Mouse (Mus musculus) megakaryocyte, adult 5-6 weeks (primary cell): ENCODE results near the gene Krtap27-1. TPM values are rescaled to one million over a fixed set of nuclear protein-coding genes. Genes with fewer than 3 reads are reported as not detected.

ENCODE experiments used
- ATAC-seq: 2 replicates; pipeline ENCODE4 v1.8.0; 2016; ENCODE audit warnings: mild to moderate bottlenecking, inconsistent platforms; ENCODE audit not compliant: poor library complexity, severe bottlenecking
- total RNA-seq, 2 experiments: library from RNA; stranded (forward) in 1 of 2; stranded (reverse) in 1 of 2; fragments of 153-499, 151-499 nt in 1 of 2; fragments of 221-1000, 200-1000 nt in 1 of 2; gene quantifications; 2 replicates each; pipeline versions ENCODE4 v1.2.3 to v1.2.4; 2015 to 2017

The Krtap27-1 gene
- total RNA-seq (2015) (not detected in 2 replicates), total RNA-seq (2017) (not detected in 2 replicates)

DNA sequence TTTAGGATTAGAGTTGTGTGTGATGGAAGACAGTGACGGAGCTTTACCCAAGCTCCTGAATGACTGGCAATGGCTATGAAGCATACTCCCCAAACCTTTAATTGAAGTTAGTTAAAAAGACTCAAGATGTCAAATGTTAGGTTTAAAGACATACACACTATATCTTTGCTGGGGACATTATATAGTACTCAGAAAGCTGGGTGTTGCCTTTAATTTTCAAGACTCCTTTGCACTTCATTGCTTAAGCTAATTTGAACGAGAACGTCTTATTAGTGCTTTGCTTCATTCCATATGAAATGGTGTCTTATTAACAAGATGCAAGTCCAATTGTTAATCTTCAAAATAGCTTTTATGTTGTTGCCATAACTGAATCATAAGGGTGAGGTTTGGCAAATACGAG, at the start of gene Krtap27-1:
TSS of gene Krtap27-1 (minus strand) at position 101 of the 400 bp plus-strand sequence.
- no peak for ATAC-seq

DNA sequence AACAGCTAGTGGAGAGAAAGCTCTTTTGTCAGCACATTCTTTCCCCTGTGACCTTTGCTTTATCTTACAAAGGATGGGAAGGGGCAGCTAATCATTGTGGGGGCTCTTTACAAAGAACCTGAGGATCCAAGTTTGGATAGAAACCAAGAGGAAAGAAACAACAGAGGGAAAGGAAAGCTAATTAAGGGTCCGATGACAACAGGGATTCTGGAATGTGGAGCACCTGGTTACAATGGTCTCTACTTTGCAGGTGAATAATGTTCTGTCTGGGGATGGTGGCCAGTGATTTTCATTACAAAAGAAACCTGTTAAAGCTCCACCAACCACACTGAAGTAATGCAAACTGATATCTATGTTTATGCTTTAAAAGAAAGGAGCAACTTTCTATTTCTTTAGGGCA, 48.6 kb upstream of the Krtap27-1 start:
- ATAC-seq: no peak

DNA sequence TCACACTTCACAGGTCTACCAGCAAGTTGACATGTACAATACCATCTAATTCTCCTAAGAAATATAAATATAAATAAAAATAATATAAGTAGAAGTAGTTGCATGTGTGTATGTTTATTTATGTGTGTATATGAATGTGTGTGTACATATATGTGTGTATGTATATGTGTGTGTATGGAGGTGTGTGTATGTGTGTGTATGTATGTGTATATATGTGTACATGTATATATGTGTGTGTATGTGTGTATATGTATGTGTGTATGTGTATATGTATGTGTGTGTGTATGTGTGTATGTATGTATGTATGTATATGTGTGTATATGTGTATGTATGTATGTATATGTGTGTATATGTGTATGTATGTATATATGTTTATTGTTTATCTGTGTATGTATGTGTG, 45.1 kb upstream of the Krtap27-1 start:
- no peak for ATAC-seq

DNA sequence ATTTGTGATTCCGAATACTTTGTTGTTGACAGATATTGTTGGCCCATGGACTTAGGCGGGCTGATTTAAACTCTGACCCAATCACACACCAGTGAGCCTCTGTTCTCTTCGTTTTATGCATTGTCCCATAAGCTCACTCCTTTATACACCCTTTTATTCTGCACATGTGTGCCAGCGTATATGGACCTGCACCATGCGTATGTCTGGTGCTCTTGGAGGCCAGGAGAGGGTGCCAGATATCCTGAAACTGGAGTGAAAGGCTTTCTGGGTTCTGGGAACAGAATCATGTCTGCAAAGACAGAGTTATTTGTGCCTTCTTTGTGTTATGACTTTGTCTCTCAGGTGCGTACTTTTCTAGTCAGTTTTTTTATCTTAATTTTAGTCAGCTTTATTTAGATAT, 39.8 kb upstream of the Krtap27-1 start:
- no peak for ATAC-seq

DNA sequence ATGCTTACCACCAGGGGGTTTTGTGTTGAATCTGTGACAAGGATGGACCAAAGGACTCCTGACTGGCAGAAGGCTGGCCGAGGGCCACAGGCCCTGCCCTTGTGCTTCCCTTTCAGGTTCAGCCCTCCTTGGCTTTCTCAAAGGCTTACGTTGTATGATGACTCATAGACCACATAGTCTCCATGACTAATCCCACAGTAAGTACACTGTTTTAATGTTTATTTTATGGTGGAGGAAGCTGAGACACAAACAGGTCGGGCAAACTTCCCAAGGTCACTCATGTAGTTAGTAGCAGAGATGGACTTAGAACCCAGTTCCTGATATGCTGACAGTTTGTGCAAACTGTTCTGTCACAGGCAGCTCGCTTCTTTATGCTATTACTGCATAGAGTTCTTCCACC, 39.3 kb upstream of the Krtap27-1 start:
- no peak for ATAC-seq

DNA sequence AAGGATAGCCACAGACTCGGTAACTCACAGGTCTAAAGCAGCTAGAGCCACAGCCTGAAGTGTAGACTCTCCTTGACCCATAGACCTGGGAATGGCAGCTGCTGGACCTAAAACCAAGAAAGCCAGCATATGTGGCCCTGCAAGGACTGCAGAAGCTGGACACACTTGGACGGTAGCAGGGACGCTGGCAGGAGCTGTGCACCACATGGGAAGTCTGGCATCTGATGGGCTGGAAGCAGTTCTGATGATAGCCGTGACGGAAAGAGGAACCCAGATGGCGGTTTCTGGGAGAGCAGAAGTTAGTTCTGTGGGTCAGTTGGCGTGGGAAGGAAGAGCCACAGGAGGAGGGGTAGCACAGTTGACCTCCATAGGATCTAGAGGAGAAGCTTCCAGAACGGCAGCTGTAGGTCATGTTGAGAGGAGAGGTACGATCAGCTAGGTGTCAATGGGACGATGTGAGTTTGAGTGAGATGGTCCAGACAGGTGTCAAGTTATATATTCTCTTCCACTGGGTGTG, 36.1 kb upstream of the Krtap27-1 start, which contains the start of gene 2310061N02Rik:
TSS of gene 2310061N02Rik (minus strand) at position 467 of the 517 bp plus-strand sequence.
- ATAC-seq: peak; percentile 33; the same call in 1 of the 2 replicates

DNA sequence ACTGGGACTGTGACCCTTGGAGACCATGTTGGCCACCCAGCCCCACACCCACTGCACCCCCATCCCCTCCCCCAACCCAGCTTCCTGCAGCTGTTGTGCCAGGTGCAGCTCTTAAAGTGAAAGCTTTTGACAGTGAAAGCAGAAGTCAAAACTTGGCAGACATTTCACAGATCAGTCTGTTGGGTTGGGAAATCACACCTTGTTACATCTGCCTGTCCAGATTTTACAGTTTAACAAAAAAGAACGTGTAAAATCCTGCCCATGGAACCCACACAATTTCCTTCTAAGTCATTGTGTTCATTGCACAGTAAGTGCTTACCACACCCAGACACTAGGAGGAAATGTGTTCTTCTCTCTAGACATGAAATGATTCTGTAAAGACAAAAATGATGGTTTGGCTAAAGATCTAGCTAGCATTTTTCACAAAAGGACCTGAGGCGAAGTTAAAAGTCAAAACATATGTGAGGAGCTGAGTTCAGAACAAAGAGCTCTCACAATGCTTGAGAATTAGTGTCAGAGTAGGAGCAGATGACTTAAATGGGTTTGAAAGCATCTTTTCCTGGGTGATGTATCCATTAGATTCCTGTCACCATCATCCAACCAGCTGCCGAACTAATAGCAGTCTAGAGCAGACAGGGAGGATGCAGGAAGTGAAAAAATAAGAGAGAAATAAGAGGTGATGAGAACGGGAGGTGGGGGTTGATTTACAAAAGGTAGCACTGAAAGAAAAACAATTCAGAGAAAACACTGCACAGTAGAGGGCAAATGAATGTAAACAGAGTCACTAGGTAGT, 29.8 kb upstream of the Krtap27-1 start:
- peak; percentile 43 for ATAC-seq

DNA sequence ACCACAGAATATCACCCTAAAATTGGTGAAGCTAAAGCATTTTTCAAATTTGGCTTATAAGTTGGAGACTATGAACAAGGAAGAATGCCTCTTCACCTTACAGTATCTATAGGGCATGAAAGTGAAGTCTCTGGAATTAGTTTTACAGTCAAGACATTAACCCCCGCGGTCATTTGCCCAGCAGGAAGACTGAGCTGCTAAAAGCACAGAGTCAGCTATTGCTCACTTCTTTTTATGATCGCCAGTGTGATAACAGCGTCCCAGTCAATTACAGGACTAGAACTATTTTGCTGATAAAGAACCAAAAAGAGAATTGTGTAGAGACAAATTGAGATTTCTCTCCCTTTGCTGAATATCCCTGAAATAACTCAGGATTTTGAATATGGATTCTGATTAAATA, 24.8 kb upstream of the Krtap27-1 start:
- ATAC-seq: no peak

DNA sequence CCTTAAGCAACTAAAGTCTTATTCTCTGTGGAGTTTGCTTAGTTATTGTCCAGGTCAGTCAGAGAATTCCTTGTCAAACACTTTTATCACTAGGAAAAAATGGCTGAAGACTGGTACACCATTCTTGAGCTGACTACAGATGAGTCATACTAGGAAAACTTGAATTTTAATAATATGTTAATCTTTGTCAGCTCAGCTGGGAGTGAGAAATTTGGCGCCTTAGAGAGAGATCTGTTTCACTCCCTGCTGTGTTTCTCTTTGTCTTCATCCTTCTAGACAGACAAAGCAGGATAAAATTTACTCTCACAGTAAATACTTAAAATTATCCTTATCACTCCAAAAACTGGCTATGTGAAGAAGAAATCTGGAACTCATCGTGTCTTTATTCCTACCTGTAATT, 9.8 kb upstream of the Krtap27-1 start:
- no peak for ATAC-seq

DNA sequence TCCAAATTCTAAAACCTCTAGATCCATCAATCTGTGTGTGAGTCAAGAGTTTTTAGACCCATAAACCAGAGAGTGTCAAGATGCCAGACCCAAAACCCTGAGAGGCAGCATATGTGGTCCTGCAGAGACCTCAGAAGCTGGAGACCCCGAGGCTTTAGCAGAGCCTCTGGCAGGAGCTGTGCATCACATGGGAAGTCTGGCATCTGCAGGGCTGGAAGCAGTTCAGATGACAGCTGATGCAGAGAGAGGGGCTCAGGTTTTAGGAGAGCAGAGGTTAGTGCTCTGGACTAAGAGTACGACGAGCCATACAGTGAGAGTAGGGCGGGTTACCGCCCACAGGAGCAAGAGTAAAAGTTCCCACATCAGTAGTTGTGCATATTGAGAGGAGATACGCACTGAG, 7.6 kb upstream of the Krtap27-1 start:
- no peak for ATAC-seq

DNA sequence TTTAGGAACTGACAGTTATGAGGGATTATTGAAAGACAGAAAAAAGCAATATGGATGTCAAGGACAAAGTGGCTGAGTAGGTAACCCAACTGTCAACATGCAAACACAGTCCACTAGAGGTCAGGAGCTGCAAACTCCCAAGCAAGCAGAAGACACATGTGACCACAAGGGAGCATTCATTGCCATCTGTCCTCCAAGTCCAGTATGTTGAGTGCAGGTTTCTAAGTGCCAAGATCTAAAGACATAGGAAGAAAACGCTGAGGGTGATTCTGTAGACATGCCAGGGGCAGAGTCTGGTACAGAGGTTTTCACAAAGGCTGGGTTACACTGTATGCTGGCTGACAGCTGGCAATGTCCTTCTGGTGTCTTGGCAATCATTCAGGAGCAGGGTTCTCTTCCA, 14.0 kb downstream of the Krtap27-1 start:
- ATAC-seq: no peak

DNA sequence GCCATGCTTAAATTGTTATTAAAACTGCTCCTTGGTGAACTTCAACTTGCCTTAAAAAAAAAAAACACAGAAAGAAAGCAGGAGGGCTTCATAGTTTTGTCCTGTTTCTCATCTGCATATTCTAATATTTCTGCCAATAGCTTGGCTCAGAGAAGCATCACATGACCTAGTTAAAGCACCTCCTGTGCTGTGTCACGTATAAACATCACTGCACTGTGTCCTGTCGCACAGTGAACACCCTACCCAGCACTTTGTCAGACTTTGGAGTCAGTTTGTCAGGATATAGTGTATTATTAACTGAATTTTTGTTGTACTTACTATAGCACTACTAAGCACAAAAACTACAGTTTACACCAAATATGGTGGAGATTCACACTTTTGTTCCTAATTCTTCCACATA, 19.5 kb downstream of the Krtap27-1 start:
- no peak for ATAC-seq

DNA sequence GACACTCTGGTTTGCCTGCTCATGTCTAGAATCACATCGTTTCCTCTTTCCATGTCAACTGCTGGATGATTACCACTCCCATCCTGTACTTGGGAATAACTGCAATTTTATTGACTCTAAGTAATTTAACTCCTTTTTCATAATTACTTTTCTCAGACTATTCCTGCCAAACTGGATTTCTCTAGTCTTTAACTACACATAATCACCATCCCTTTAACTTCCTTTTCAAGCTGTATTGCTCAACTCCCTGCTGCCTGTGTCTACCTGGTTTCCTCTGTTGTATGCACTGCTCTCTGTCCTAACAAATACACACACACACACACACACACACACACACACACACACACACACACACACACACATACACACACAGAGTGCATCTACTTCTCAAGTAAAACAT, 20.4 kb downstream of the Krtap27-1 start:
- ATAC-seq: no peak

DNA sequence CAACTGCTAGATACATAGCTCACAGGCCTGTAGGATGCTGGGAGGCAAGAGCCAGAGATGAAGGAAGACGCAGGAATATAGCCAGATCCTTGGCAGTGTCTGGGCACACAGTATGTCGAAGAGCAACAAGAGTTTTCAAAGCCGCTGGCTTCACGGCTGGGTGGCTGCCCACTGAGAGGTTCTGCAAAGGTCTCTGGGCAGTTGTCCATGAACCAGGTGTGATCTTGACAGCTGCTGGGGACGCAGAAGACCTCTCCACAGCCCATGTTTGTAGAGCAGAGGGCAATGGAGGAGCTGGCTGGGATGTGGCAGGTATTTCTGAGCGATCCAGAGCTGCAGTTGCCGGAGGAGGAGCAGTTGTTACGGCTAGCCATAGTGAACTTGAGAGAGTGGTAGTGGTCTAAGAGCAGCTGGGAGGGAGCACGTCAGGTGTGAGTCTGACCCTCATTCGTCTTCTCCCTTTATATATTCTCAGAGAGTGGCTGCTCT, 24.1 kb downstream of the Krtap27-1 start, which contains the start of gene Krtap26-1:
TSS of gene Krtap26-1 (minus strand) at position 439 of the 489 bp plus-strand sequence.
- ATAC-seq: no peak

DNA sequence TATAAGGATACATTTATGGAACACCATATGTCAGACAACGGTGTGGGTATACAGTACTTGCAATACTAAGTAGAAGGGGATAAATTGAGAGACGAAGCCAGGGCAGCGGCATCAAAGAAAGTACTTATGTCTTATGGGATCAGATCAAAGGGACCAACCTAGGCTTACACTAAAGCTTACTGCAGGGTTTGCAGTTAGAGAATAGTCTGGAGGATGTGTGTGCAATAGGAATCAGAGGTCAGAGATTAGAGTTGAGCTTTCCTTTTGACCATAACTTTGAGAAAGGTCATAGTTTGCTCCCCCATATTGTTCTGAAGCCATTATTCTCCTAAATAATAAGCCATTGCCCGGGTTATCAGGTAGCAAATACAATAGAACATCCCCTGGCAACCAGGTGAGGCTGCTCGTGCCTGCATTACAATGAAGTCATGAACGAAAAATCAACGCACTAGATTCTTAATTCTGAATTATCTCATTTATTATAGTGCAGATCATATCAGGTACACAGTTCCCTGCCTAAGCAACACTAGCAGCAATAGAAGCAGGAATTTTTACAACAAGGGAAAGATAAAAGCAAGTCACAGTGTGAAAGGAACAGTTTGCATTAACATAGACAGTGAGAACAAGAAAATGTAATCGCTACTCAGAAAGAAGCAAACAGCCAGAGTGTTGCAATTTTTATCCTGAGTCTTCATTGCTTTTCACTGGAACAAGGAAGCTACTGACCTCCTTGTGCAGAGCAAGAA, 24.9 kb downstream of the Krtap27-1 start:
- no peak for ATAC-seq

DNA sequence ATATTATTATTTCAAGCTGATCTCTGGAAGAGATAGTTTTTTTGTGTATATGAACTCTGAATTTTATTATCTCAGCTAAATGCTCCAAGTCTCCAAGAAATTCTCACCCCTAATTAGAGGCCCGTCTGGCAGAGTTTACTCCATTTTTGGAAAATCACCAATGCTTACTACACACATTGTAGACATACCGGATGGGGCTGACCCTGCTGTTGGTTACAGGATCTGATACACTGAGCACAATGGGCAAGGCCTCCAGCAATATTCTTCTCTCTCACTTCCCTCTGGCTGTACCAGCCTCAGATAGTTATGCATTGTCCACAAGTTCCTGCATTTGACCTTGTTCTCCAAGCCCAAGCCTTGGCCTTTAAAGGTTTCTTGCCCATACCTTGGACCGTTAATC, 31.4 kb downstream of the Krtap27-1 start:
- ATAC-seq: no peak

DNA sequence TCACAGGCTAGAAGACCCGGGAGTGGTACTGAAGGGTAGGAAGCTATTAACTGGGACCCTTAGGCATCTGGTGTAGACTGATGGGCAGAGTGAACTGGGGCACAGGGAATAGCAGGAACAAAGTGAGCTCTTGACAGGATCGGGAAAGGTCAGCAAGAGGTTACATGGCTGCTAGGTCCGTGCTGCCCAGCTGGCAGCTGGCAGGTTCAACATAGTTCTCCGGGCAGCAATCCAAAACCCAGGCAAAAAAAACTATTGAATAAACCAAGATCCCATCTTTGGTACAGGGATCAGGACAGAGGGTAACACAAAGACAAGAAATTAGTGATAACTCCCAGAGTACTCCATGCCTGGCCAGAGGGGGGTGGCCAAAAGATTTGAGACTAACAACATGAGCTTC, 36.3 kb downstream of the Krtap27-1 start:
- ATAC-seq: no peak

DNA sequence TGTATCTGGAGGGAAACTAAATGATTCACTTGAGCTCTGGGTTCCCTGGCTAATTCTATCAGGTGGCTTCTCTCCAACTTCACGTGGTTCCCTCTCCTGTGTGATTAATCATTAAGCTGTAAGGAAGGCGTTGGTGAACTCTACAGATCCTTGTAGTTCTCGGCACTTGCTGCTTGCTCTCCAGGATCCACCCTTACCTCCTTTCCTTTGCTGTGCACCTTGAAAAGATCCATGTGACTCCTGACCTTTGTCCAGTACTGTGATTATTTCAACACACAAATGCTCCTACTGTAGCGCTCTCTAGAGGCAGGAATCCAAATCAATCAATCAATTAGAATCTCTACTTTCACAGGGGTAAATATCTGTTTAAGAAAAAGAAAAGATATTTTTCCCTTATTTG, 40.0 kb downstream of the Krtap27-1 start:
- ATAC-seq: no peak

DNA sequence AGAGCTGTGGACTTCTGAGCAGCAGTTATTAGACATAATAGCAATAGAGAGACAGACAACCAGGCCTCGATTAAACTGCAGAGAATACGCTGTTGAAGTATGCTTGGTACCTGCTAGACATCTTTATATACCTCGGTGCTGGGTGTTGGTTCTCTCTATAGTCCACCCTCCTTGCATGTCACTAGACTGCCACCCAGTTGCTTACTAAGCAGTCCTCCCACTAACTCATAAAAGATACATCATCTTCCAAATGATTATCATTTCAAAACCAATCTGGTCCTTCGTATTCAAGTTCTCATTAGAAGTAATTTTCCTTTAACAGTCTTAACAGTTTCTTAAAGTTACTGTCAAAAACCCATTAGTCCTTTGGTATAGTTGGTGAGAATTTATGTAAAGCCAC, 43.9 kb downstream of the Krtap27-1 start, which contains the start of gene 2310079G19Rik:
TSS of gene 2310079G19Rik (minus strand) at position 101 of the 400 bp plus-strand sequence.
- ATAC-seq: no peak
